Mouse (Mus musculus) erythroblast, embryonic 14.5 days (primary cell): ENCODE data around the gene Hyou1. TPM values are rescaled to one million over a fixed set of nuclear protein-coding genes. Genes with fewer than 3 reads are reported as not detected.

Experiments used
- H3K27me3 ChIP-seq: 2 replicates; pipeline ENCODE4 v1.6.1; 2012; ENCODE audit warnings: inconsistent platforms; ENCODE audit not compliant: control insufficient read depth
- H3K36me3 ChIP-seq: 2 replicates; pipeline ENCODE4 v1.6.1; 2012; ENCODE audit warnings: mild to moderate bottlenecking, inconsistent platforms; ENCODE audit not compliant: control insufficient read depth
- H3K4me1 ChIP-seq: 2 replicates; pipeline ENCODE4 v1.6.1; 2012; ENCODE audit warnings: inconsistent platforms; ENCODE audit not compliant: control insufficient read depth
- H3K4me3 ChIP-seq: replicated peaks from 2 replicates; pipeline ENCODE3; 2012; ENCODE audit warnings: moderate library complexity, mild to moderate bottlenecking, inconsistent platforms
- H3K9me3 ChIP-seq: 2 replicates; pipeline ENCODE4 v1.6.1; 2012; ENCODE audit warnings: low read length, inconsistent platforms, mixed read lengths; ENCODE audit not compliant: control insufficient read depth
- GATA1 ChIP-seq: IDR thresholded peaks from 2 replicates; pipeline ENCODE4 v1.6.1; 2012; ENCODE audit warnings: low read length, inconsistent platforms, mixed read lengths
- TAL1 ChIP-seq: IDR thresholded peaks from 3 replicates; pipeline ENCODE4 v1.6.1; 2012; ENCODE audit warnings: low read length, inconsistent platforms, mixed read lengths
- polyA plus RNA-seq: library from polyadenylated mRNA; stranded (reverse); fragments of >175 nt; gene quantifications from 2 replicates; pipeline ENCODE4 v1.2.3, GENCODE M21; 2012

The Hyou1 gene
- polyA plus RNA-seq, 1 experiment, result 0.69 TPM

GRCm38 (mm10) chr9:44337436-44338169 is 41.7 kb upstream of the Hyou1 start:
- Histone ChIP-seq H3K27me3 (no peaks in the 10 kb centered on the region), H3K4me1 (peaks cover 51% of the 10 kb centered on the region), H3K4me3 (peak overlapping the region; percentile 70), H3K9me3 (peaks cover 3% of the 10 kb centered on the region), H3K36me3 (peaks cover 96% of the 10 kb centered on the region)
- TF ChIP-seq TAL1, result no peak
- no peak for TF ChIP-seq GATA1

GRCm38 (mm10) chr9:44338574-44338973 is 40.7 kb upstream of the Hyou1 start:
- Histone ChIP-seq H3K4me1 (peaks cover 47% of the 10 kb centered on the region), H3K9me3 (peaks cover 3% of the 10 kb centered on the region), H3K36me3 (peaks cover 92% of the 10 kb centered on the region), H3K4me3 (peak overlapping the region; percentile 70), H3K27me3 (no peaks in the 10 kb centered on the region)
- TF ChIP-seq TAL1 (no peak), GATA1 (no peak)

DNA sequence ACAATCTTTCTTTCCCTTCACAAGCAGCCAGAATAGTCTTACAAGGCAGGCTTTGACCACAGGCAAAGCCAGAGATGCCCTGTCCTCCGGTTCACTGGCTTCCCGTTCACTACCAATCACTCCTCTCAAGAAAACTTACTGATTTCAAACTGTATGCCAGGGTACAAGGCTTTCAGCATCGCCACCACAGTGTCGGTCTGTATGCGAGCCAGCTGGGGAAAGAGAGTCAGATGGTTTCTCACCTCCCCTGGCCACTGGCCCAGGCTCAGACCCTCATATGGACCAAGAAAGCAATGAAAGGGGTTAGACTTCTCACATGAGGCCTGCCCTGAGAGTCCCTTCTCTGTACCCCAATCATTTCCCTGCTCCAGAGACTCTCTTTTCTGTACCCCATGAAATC is 37.8 kb upstream of the Hyou1 start:
- TF ChIP-seq TAL1 (no peak), GATA1 (no peak)
- H3K27me3 ChIP-seq, result no peaks in the 10 kb centered on the region
- H3K9me3 ChIP-seq, result no peaks in the 10 kb centered on the region; the same call in 1 of the 2 replicates
- peaks cover 86% of the 10 kb centered on the region for H3K36me3 ChIP-seq
- H3K4me1 ChIP-seq, result peaks cover 61% of the 10 kb centered on the region
- peak overlapping the region; percentile 70 for H3K4me3 ChIP-seq

GRCm38 (mm10) chr9:44342173-44342572 is 37.1 kb upstream of the Hyou1 start:
- Histone ChIP-seq H3K4me3 (peak overlapping the region; percentile 70), H3K27me3 (no peaks in the 10 kb centered on the region), H3K9me3 (no peaks in the 10 kb centered on the region; the same call in 1 of the 2 replicates), H3K4me1 (peaks cover 55% of the 10 kb centered on the region), H3K36me3 (peaks cover 86% of the 10 kb centered on the region)
- peak; percentile 97 for TF ChIP-seq TAL1
- TF ChIP-seq GATA1, result peak; percentile 86

- H3K4me3 ChIP-seq, result peak overlapping the region; percentile 70
- peaks cover 55% of the 10 kb centered on the region for H3K4me1 ChIP-seq
- H3K27me3 ChIP-seq, result no peaks in the 10 kb centered on the region
- peaks cover 86% of the 10 kb centered on the region for H3K36me3 ChIP-seq
- TF ChIP-seq TAL1 (no peak), GATA1 (no peak)
- H3K9me3 ChIP-seq, result no peaks in the 10 kb centered on the region; the same call in 1 of the 2 replicates
Measured at GRCm38 (mm10) chr9:44342605-44343004, 36.7 kb upstream of the Hyou1 start.

GRCm38 (mm10) chr9:44343290-44343689 is 36.0 kb upstream of the Hyou1 start:
- Histone ChIP-seq H3K4me3 (peak overlapping the region; percentile 70), H3K9me3 (no peaks in the 10 kb centered on the region; the same call in 1 of the 2 replicates), H3K36me3 (peaks cover 86% of the 10 kb centered on the region), H3K4me1 (peaks cover 53% of the 10 kb centered on the region), H3K27me3 (no peaks in the 10 kb centered on the region)
- peak; percentile 99 for TF ChIP-seq GATA1
- TF ChIP-seq TAL1, result peak; percentile 93

DNA sequence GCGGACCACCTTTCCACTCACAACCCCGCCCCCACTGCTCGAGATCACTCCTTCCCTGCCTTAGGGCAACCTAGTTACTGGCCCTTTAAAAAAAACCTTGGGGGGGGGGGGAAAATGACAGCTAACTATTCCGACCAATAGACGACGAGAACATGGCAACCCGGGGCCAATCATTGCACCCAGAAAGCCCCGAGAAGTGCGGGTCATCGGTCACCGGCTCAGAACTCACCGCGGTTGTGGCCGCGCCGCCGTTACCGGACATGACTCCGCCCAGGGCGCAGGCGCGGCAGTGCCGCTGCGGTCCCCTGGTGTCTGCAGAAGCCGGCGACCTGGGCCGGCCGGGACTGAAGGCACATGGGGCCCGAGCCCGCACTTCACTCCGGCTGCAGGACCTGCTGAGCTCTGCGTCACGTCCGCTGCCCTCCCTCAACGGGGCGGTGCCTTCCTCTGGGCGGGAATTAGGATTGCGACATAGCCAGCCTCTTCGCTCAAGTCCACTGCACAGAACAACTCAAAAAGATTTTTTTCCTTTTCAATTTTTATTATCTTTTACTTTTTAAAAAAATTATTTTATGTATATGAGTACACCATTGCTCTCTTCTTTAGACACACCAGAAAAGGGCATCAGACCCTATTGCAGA is 35.4 kb upstream of the Hyou1 start, which contains the start of gene Hmbs:
Gene Hmbs, minus strand, starts transcription at position 448 of the 641 bp plus-strand sequence.
- Histone ChIP-seq H3K4me3 (peak within 1 kb of the TSS; percentile 70), H3K27me3 (no peaks in the 10 kb centered on the region), H3K36me3 (peaks cover 86% of the 10 kb centered on the region), H3K4me1 (peaks cover 51% of the 10 kb centered on the region), H3K9me3 (peaks cover 5% of the 10 kb centered on the region)
- TF ChIP-seq GATA1 (no peak), TAL1 (no peak)

- Histone ChIP-seq H3K9me3 (peaks cover 6% of the 10 kb centered on the region), H3K36me3 (peaks cover 84% of the 10 kb centered on the region), H3K27me3 (no peaks in the 10 kb centered on the region), H3K4me3 (peak overlapping the region; percentile 17), H3K4me1 (peaks cover 40% of the 10 kb centered on the region)
- TF ChIP-seq TAL1 (no peak), GATA1 (no peak)
Measured at GRCm38 (mm10) chr9:44345570-44346433, 33.5 kb upstream of the Hyou1 start.
